Mouse (Mus musculus): ENCODE data around the gene Cmtm7.

Gene Cmtm7

GRCm38 (mm10) chr9:114781526-114782212, at the start of gene Cmtm7:
Gene Cmtm7, minus strand, starts transcription at chr9:114781856.
- DNase-seq (ENCODE audit: low spot score) = peak; percentile 84

- no peak for DNase-seq (ENCODE audit: low spot score)
These were observed 48.7 kb upstream of the Cmtm7 start for GRCm38 (mm10) chr9:114830351-114830750.

- DNase-seq (ENCODE audit: low spot score) = no peak
These were observed 48.0 kb upstream of the Cmtm7 start for GRCm38 (mm10) chr9:114829669-114830068.

GRCm38 (mm10) chr9:114828377-114828776, 46.7 kb upstream of the Cmtm7 start:
- DNase-seq (ENCODE audit: low spot score) = no peak

GRCm38 (mm10) chr9:114827242-114827852, 45.7 kb upstream of the Cmtm7 start:
- no peak for DNase-seq (ENCODE audit: low spot score)

- no peak for DNase-seq (ENCODE audit: low spot score)
These were observed 42.5 kb upstream of the Cmtm7 start for GRCm38 (mm10) chr9:114824166-114824565.

GRCm38 (mm10) chr9:114821548-114822289, 40.1 kb upstream of the Cmtm7 start:
- DNase-seq (ENCODE audit: low spot score) = no peak

GRCm38 (mm10) chr9:114818918-114819317, 37.3 kb upstream of the Cmtm7 start:
- DNase-seq (ENCODE audit: low spot score) = no peak

GRCm38 (mm10) chr9:114817012-114817411, 35.4 kb upstream of the Cmtm7 start:
- no peak for DNase-seq (ENCODE audit: low spot score)

- DNase-seq (ENCODE audit: low spot score) = no peak
These were observed 34.5 kb upstream of the Cmtm7 start for GRCm38 (mm10) chr9:114816121-114816520.

- peak; percentile 61 for DNase-seq (ENCODE audit: low spot score)
These were observed 33.7 kb upstream of the Cmtm7 start for GRCm38 (mm10) chr9:114815315-114815714.

- no peak for DNase-seq (ENCODE audit: low spot score)
These were observed 30.3 kb upstream of the Cmtm7 start for GRCm38 (mm10) chr9:114812001-114812400.

GRCm38 (mm10) chr9:114810837-114811236, 29.2 kb upstream of the Cmtm7 start:
- DNase-seq (ENCODE audit: low spot score) = no peak

- no peak for DNase-seq (ENCODE audit: low spot score)
These were observed 27.0 kb upstream of the Cmtm7 start for GRCm38 (mm10) chr9:114808671-114809070.

GRCm38 (mm10) chr9:114807261-114807660, 25.6 kb upstream of the Cmtm7 start:
- no peak for DNase-seq (ENCODE audit: low spot score)

- no peak for DNase-seq (ENCODE audit: low spot score)
These were observed 23.6 kb upstream of the Cmtm7 start for GRCm38 (mm10) chr9:114805151-114805671.

- no peak for DNase-seq (ENCODE audit: low spot score)
These were observed 20.5 kb upstream of the Cmtm7 start for GRCm38 (mm10) chr9:114802191-114802590.

- DNase-seq (ENCODE audit: low spot score) = peak; percentile 88
These were observed 19.6 kb upstream of the Cmtm7 start for GRCm38 (mm10) chr9:114801301-114801700.

- peak; percentile 88 for DNase-seq (ENCODE audit: low spot score)
These were observed 17.9 kb upstream of the Cmtm7 start for GRCm38 (mm10) chr9:114799498-114800107.

GRCm38 (mm10) chr9:114798845-114799244, 17.2 kb upstream of the Cmtm7 start:
- DNase-seq (ENCODE audit: low spot score) = peak; percentile 82

- DNase-seq (ENCODE audit: low spot score) = peak; percentile 93
These were observed 15.8 kb upstream of the Cmtm7 start for GRCm38 (mm10) chr9:114797329-114798004.

Data from embryo, embryonic 10 days (tissue).